Mouse (Mus musculus) yolk sac, embryonic 10.5 days (tissue): ENCODE data around the gene Syce3.

Experiments used
- DNase-seq: peaks from one replicate; pipeline ENCODE4 v3.0.0-alpha.2; 2017; ENCODE audit warnings: low spot score

The Syce3 gene

DNA sequence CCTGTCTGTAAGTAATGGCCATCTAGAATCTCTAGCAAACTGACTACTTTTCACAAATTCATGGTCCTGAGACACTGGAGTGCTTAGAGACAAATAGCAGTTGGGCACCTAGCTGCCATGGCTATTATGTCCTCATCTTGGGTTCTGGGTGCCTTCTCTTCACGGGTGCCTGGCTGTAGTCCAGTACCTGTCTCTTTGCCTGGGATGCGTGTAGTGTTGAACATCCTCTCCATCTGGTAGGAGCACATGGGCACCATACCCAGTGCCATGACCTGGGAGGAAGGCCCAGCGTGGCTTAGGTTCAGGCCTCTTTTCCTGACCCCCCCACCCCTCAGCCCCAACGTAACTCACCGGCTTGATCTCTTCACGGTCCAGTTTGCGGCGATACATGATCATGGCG is 11.6 kb upstream of the Syce3 start:
- no peak for DNase-seq

DNA sequence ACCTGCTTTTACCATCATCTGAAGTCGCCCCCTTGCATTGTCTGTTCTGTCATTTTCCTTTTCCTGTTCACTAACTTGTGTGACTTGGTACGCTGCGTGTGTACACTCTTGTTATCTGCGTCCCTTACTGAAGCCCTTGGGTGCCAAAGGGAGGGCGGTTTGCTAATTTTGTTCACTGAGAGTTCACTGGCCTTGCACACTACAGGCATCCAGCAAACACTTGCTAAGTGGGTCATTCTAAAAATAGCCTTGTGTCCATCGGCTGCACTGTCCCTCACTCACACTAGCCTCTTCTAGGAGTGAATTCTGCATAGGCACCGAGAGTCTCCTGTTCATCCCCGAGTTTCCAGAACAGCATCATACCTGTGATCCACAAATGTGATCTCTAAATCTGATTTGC is 5.0 kb upstream of the Syce3 start:
- DNase-seq: no peak

DNA sequence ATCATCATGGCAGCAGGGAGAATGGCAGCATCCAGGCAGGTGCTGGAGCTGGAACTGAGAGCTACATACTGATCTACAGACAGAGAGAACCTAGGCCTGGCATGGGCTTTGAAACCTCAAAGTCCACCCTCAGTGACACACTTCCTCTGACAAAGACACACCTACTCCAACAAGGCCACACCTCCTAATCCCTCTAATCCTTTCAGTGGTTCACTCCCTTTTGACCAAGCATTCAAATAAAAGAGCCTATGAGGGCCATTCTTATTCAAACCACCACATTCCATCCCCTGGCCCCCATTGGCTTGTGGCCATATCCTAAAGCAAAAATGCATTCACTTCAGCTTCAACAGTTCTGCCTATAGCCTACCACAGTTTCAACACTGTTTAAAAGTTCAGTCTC is 3.6 kb downstream of the Syce3 start:
- no peak for DNase-seq

DNA sequence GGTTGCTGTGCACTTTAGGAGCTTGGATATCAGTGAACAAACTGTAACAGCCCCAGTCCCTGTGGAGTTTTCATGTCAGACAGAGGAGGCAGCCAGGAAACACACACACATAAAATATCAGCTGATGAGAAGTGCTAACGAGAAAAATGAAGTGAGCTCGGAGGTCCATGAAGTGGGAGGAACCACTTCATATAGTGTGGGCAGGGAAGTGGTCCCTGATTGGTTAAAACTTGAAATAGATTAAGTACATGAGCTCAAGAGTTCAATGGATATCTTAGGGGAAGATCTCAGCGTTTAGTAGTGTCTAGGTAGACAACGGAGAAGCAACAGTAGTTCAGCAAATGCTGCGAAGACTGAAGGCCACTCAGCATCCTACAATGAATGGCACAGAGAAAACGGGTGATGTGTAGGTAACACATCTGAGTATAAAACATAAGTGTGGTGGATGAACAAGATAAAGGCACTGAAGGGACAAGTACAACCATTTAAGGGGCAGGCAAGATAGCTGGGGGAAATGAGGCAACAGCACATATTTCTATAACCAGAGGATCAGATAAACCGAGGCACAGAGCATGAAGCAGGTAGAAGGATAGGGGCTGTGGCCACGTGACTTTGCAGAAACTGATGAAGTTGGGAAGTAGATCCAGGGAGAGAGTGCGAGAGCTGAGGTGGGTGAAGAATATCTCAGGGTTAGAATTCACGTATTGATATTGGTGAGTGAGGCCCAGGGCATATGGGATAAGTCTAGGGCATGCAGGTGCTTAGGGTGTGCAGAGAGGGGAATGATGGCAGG is 5.3 kb downstream of the Syce3 start:
- DNase-seq: no peak

DNA sequence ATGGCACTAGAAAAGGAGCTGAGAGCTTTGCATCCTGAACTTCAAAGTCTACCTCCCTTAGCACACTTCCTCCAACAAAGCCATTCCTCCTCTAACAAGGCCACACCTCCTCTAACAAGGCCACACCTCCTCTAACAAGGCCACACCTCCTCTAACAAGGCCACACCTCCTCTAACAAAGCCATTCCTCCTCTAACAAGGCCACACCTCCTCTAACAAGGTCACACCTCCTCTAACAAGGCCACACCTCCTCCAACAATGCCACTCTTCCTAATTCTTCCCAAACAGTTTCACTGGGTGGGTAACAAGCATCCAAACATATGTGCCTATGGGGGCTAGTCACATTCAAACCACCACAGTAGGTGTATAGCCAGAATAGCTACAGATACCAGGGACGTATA is 7.8 kb downstream of the Syce3 start:
- no peak for DNase-seq

DNA sequence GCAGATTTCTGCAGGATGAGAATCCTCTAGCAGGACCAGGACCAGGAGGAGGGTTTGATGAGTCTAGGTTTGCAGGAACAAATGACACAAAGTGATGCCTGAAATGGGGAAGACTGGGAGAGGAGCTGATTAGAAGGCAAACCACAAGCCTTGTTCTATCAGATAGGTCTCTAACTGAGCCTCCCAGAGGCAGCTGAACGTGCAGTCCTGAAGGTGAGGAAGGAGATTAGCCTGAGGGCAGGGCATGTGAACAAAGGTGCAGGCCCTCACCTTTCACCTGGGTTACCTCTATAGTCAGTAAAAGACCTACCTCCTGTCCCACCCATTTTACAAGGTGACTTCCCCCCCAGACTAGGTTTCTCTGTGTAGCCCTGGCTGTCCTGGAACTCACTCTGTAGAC is 10.6 kb downstream of the Syce3 start:
- no peak for DNase-seq

DNA sequence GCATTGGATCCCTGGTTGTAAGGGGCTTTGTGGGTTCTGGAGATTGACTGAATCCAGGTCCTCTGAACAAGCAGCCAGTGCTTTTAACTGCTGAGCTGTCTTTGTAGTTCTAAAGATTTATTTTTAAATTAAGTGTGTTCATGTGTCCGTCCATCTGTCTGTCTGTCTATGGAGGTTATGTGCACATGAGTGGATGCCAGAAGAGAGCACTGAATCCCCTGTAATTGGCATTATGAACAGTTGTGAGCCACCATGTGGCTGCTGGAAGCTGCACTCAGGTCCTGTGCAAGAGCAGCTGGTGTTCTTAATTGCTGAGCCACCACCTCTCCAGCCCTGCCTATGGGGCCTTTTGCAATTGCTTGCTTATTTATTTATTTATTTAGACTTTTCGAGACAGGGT is 12.2 kb downstream of the Syce3 start:
- no peak for DNase-seq

DNA sequence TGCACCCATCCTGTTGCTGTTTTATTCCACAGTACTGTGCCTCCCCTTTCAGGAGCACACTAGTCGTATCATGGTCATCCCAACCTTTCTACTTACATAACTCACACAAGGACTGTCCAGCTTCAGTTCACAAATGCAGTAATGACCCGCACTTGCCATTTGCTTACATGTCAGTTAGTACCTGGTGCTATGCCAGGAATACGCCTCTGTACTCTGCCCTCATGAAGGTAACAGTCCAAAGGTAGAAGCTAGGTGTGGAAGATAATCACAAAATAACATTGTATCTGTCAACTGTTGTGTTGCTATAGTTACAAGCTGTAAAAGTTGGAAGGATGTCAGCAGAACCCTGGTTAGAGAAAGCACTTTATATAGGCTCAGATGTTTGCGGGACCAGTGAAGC is 13.4 kb downstream of the Syce3 start:
- DNase-seq: no peak

DNA sequence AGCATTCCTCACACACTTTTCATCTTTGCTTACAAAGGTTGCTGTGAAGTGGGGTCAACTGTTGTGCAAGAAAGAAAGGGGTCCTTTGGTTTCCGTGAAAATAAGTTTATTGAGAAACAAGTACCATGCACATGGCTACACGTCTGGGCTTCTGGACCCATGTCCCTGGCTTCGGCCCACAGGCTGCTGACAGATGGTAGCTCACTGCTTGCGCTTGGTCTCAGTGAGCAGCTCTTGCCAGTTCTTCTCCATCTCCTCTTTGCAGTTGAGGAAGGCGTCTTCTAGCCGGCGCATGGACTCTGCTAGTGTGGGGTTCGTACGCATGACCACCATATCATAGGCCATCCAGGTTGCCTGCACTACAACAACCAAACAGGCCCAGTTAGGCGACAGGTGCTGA is 20.2 kb downstream of the Syce3 start:
- DNase-seq: no peak

DNA sequence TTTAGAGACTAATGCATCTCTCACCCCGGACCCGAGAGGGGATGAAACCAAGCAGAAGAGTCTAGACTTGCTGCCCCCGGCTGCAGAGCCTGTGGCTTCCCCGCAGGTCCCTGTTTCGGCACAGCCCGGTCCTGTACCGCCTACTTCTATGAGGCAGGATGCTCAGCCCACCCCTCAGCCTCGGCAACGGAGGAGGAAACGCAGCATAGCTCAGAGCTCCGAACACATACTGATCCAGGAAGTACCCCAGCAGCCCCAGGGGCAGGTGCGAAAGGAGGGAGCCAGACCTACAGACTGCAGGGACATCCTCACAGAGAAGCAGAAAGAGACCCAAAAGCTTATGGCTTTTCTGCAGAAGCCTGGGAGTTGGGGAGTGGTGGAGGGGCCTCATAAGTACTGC is 23.2 kb downstream of the Syce3 start:
- DNase-seq: no peak

DNA sequence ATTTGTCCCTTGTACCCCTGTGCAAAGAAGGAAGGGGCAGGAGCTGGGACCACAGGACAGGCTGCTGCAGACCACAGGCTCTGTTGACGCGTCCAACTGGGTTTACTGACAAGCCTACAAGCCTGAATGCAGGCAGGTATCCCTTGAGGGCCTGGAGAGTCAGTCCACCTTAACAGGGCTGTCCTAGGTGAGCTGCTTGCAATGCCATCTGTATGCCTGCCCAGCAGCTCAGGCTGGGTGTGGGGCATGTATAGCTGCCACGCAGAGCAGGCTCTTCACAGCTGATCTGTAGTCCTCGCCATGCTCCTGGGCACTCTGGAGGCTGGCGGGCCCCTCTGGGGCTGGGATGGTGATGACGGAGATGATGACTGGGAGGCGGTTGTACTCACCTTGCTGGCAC is 25.7 kb downstream of the Syce3 start, which contains the start of gene Klhdc7b:
TSS of gene Klhdc7b (plus strand) at position 301 of the 400 bp plus-strand sequence.
- no peak for DNase-seq

DNA sequence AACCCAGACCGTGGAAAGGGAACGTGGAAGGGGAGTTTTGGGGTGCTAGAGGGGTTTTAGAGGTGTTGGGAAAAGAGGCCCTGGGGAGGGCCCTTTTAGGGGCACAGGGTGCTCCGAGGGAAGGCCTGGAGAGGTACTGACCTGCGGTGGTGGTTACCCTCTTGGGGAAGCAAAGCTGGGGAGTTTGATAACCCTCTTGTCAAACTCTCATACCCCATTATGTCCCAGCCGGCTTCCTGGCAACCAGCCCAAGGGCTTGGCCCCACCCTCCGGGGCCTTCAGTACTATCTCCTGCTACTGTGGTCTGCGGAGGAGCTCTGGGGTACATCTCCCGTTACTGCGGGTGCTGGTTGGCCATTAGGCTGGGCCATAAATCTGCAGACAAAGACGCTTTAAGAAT is 30.9 kb downstream of the Syce3 start:
- DNase-seq: no peak

DNA sequence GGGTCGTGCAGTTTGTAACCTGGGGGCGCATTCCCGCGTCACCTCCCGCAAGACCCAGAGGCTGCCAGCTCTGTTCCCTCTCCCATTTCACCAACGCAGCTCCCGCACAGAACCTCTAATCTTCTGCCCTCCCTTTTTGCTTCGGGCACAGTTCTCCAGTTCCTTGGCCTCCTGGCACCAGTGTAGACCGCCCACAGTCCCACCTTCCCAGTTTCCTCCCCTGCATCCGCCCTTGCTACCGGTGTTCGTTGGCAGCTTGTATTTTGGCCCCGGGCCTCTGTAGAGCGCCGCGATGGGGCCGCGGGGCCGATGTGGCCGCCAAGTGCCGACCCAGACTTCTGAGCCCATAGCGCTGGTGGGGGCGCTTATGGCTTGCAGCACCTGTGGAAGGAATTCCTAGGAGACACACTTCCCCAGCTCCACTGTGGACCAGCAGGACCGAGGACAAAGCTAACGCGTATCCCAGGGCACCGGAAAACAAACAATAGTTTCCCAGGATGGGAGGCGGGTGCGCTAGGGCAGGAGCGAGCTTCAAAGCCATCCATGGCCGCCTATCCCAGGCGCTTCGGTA is 31.4 kb downstream of the Syce3 start, which contains the start of gene Odf3b:
TSS of gene Odf3b (minus strand) at position 452 of the 571 bp plus-strand sequence.
- no peak for DNase-seq

DNA sequence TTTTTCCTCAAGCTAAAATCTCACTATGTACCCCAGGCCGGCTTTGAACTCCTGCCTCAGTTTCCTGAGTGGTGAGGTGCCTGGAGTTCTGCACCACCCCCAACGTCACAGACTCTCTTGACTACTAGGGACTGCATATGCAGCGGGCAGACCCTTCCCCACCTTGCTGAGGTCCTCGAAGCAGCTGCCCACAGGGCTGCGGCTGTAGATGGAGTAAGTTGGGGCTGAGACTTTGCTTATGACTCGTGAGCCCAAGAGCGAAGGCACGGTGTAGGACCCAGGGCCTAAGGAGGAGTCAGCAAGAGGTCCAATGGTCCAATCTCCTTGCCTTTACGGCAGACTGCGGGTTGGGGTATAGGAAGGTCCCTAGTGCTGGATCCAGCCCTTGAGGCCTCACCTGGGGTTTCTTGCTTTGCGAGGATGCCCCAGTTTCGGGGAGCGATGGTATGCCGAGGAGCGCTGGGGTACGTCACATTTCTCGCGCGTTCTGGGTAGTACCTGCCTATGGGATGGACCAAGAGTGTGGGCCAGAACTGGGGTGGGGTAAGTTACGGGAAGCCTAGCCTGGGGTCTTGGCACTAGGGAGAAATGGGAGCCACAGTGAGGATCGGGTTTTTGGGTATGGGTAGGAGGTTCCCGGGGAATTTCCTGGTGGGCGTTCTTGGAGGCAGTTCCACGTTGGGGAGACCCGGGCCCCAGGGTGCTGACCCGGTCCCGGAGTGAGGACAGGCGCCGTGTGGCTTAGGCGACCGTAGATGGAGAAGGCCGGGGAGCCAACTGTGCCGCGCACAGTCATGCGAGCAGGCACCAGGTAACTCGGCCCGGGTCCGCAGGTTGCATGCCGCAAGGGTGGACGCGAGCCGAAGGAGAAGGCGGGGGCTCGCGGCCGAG is 32.1 kb downstream of the Syce3 start:
- DNase-seq: no peak

DNA sequence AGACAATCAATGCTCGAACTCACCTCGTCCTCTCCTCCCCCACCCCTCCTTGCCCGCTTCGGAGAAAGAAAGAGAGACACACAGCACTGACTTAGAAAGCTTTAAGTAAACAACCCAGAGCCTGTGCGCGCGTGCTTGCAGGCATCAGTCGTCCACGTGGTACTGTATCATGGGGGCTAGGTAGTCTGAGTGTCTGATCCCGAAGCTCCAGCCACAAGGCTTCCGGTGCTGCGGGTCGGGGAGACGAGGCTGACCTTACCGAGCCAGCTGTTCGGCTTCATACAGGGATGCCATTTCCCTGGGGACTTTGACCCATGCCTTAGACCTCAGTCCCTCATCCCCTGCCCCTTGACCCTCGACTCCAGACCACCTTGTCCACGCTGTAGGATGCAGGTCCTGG is 32.9 kb downstream of the Syce3 start:
- DNase-seq: peak; percentile 68

DNA sequence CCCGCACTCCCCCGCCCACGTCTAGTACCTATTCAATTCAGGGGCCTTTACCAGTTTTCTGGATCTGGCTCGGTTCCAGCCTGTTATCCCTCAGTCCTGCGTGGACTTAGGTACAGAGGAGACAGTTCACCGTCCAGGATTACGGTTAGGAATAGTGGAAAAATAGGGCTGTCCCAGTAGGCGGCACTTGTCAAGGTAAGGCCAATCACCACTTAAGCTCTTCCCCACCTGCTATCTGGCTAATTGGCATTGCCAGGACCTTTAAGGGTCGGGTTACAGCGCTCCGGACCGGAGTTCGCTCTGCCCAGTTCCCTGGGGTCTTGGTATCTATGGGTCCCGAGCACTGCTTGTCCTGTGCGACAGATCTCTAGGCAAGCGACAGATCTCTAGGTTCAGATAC is 33.3 kb downstream of the Syce3 start, which contains the start of gene Tymp:
TSS of gene Tymp (minus strand) at position 83 of the 400 bp plus-strand sequence.
- no peak for DNase-seq

DNA sequence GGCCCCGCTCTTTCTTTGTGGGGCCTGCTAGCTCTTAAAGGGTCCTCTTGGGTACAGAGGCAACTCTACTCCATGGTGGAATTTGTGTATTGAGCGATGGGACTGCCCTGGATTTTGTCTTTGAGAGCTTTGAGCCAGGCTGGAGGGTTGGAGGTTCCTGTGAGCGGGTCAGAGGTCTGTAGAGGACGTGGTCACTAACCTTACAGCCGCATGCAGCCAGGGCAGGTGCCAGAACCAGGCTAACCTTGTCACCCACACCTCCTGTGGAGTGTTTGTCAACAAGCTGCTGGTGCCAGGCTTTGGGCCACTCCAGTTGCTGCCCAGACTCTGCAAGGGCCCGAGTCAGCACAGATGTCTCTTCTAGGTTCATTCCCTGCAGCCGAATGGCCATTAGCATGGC is 34.3 kb downstream of the Syce3 start:
- no peak for DNase-seq

DNA sequence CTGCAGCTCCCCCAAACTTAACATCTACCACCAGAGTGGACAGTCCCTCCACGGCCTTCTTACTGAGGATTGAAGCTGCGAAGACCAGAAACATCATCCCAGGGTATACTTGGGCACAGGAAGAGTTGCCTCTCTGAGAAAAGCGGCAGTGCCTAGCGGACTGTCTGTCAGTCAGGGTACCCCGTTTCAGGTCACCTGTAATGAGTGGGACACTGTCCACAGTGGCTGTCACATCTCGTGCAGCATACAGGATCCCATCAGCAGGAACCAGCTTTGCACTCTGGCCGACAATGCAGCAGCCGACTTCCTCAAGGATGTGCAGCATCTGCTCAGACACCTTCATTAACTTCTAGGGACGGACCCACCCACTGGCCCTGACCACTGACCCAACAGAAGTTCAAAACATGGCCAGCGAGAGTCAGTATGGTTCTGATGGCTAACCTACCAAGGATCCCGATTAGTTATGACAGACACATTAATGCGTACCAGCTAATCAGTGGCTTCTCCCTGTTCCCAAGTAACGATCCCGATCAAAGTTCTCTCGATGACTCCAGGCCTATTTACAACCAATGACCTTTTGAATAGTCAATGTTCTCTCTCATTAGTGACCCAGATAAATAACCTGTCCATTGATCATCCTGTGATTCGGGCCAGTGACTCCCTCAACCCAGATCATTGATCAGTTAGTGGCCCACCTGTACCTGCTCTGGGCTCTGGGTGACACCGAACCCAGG is 35.3 kb downstream of the Syce3 start:
- no peak for DNase-seq

DNA sequence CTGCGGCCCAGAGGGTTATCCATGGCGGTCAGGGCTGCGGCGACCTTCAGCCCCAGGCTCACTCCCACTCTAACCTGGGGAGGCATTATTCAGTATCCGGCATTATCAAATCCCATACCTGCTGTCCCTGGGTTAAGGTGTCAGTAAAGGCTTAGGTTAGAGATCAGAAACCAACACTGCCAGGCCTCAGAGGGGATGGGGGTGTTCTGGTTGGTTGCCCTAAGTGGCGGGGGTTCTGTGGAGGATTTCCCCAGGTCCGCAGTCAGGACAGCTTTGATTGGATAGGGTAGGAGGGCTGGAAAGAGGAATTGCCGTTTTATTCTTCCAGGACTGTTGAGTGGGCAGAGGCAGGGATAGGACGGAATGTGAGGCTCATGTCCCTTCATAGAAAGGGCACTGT is 36.0 kb downstream of the Syce3 start:
- no peak for DNase-seq

DNA sequence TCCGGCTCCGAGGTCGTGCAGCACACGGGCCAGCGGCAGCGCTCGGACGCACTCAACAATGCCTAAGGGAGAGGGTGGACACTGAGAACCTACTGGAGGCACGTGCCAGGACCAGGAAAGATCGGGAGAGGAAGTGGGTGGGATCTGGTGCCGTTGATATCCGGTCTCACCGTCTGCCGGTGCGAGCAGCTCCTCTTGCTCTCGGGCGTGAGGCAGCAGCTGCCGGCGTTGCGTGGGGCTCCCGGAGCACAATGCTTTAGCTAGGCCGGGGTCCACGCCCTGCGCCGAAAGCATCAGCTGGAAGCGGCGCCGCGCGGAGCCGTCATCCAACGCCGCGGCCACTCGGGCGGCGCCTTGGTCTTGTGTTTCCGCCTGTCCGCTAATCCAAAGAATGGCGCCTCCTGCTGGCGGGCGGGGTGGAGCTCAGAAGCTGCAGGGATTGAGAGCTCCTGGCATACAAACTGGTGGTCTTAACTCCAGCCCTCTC is 36.5 kb downstream of the Syce3 start, which contains the start of gene Sco2:
TSS of gene Sco2 (minus strand) at position 85 of the 487 bp plus-strand sequence.
- DNase-seq: peak; percentile 94

DNA sequence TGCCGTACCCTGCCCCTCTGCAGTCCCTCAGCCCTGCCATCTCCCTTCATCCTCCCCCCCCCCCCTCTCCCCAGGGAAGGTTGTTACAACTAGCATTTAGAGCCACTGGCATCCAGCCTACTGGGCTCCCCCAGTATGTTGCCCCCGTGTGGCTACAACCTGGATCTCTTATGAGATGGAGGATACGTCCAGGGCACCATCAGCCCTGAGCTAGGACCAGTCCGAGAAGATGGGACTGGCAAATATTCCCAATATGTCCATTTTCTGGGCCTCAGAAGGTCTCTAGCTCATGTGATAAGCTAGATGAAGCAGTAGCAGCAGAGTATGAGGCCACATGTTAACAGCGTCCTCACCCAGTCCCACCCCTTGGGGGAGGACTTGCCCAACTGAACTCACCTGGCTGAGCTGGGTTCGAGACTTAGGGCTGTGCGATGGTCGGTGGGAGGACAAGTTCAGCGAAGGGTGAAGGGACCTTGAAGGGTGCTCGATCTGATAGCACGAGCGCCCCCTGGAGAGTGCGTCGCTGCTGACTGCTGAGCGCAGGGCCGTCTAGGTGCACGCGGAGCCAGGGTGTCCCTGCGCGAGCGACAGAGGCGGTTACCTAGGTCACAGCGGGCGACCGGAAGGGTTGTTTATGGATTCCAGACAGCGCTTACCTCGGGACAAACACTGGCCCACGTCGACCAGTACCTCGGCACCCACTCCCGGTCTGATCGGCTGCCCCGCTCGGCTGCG is 37.1 kb downstream of the Syce3 start:
- DNase-seq: peak; percentile 88
